Mouse (Mus musculus): ENCODE measurements at regions not wholly inside any gene's neighbourhood (a gene's known extent, or its start where the extent isn't known, plus 50 kb on each side); places are given as distances from the start of the nearest gene placed in this dataset.

GRCm38 (mm10) chr1:90368581-90368980 lies 164.8 kb downstream of the Ackr3 start:
- TF ChIP-seq CTCF (IDR thresholded peaks at IDR 0.05; ENCODE audit: low read depth, low read length) (no peak), POLR2A (IDR thresholded peaks at IDR 0.05; ENCODE audit: extremely low read depth, insufficient read depth, low read length) (no peak)

Measured in liver, adult 2 months (tissue).